Mouse (Mus musculus) MN1 (cell line): ENCODE measurements at regions not wholly inside any gene's neighbourhood (a gene's known extent, or its start where the extent isn't known, plus 50 kb on each side); places are given as distances from the start of the nearest gene placed in this dataset.

Experiments
- DNase-seq: peaks from one replicate; pipeline ENCODE4 v3.0.0-alpha.2; 2016; ENCODE audit warnings: low spot score

DNA sequence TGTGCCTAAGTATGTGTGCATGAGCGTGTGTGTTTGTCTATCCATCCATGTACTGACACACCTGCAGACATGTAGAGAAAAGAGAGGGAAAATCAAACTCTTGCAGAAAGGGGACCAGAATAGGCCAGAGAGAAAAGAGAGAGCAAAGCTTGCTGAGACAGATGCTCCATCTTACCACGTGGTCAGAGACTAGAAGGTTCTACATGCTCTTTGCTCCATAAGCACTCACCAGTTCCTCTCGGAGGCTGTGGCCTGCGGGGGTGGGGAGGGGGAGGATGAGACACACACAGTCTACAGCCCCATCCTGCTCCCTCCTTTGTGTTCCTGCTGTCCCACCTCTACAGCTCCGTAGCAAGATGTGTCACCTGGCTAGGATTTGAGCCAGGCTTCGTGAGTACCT, 119.7 kb upstream of the Rreb1 start:
- no peak for DNase-seq

GRCm38 (mm10) chr13:37660083-37660482, 118.1 kb upstream of the Rreb1 start:
- DNase-seq: no peak

DNA sequence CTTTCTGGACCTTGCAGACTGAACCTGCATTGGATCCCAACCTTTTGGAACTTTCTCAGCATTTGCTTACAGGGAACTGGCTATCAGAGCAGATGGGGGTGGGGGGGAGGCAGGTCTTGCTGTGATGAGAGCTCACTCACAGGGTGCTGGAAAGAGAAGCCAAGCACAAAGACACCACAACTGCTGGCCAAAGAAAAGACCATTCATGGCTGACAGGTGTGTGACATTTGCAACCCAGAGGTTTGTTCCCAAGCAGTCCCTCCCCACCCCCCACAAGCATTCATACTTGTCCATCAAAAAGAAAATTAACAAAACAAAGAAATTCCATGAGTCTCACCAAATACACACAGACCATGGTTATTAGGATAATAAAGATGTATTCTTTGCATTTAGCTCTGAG, 117.5 kb upstream of the Rreb1 start:
- DNase-seq: no peak

GRCm38 (mm10) chr13:37664116-37664515, 114.1 kb upstream of the Rreb1 start:
- no peak for DNase-seq

DNA sequence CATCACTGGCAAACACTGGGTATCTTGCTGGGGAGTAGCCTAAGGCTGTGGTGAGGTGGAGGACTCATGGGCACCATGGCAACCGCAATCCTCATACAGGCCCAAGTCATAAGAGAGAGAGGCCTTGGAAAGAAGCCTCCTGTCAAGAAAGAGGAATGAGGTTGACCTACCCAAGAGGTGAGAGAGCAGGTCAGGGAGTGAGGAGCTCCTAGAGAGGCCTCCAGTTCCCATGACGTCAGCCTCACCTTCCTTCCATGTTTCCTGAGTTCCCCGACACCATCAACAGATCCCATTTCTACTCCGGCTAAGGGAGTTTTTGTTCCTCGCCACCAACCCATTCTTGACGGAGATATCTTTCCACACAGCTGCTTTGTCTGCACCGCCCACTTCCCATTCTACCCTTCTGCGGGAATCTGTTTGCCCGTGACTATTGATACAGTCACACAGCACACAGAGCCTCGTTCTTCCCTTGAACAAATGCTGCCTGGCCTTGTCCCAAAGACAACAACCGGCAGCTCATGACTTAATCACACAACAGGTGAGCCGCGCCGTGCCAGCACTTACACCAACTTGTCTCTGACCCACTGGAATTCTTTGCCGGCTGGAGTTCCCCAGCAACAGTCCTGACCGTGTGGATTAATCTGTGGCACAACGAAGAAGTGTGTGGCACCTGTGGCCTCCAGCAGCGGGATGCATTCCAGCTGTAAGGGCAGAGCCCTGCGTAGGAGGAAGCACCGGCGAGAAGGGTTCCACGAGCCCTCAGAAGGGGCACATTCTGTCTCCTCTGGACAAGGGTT, 111.8 kb upstream of the Rreb1 start:
- no peak for DNase-seq

DNA sequence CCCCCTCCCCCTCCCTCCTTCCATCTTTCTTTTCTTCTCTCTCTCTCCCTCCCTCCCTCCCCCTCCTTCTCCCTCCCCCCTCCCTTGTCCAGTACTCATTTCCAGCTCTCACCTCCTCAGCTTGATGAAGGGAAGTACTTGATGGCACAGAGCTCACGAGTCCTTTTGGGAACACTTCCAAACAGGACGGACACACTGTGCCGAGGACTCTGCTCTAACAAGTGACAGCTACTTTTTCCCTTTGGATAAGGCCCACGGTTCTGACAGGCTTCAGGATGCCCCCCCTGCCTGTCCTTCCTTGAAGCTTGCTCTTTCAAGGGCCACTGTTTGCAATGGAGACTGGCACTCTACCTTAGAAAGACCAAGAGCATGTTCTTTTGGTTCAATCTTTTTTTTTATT, 110.8 kb upstream of the Rreb1 start:
- DNase-seq: no peak

DNA sequence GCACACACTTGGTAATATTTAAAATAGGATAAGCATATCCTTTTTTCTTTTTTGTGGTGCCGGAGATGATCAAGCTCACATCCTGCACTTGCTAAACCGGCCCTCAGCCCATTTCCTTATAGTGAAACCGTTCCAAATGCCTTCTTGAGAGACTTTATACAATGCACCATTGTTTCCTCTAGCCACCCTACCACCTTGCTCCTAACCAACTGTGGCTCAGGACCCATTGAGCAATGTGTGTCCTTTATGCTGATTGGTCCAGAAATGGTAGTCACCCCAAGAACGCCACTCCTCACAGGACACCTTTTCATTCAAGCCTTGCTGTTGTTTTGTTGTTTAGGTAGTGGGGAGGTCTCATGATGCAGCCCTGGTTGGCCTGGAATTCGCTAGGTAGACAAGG, 110.3 kb upstream of the Rreb1 start:
- no peak for DNase-seq

GRCm38 (mm10) chr13:37671109-37671508, 107.1 kb upstream of the Rreb1 start:
- no peak for DNase-seq

- no peak for DNase-seq
These were observed 103.4 kb upstream of the Rreb1 start for GRCm38 (mm10) chr13:37674676-37675350.

DNA sequence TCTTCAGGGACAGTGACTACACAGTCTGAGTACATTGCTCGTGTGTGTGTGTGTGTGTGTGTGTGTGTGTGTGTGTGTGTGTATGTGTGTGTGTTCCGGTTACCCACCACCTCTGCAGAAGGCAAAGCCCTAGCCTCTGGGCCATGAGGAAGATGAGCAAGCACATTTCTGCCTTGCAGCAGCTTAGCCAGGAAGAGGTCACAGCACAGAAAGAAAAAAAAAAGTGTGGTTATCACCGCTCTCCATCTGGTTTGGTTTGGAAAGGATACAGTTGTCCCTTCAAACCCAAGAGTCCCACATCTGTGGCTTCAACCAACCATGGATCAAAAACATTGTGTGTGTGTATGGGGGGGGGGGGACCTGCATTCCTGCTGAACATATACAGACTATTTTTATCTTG, 102.5 kb upstream of the Rreb1 start:
- no peak for DNase-seq

- no peak for DNase-seq
These were observed 101.3 kb upstream of the Rreb1 start for GRCm38 (mm10) chr13:37676912-37677311.

DNA sequence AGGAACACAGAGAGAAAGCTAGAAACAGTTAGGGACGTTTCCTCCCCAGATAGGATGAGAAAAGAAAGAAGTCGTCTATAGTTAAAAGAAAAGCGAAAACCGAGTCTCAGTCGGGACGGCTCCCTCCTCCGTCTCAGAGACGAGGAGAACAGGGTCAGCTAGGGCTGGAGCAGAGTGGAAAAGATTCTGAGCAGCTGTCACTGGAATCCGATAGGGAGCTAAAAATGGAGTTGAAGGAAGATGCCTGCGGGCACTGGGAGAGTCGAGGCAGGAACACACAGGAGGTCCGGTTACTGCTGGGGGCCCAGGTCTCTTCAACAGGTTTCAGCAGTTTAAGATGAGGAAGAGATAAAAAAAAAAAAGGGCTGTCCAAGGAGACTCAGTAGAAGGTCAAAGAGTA, 99.9 kb upstream of the Rreb1 start:
- DNase-seq: no peak

- DNase-seq: no peak
These were observed 99.4 kb upstream of the Rreb1 start for GRCm38 (mm10) chr13:37678772-37679171.

DNA sequence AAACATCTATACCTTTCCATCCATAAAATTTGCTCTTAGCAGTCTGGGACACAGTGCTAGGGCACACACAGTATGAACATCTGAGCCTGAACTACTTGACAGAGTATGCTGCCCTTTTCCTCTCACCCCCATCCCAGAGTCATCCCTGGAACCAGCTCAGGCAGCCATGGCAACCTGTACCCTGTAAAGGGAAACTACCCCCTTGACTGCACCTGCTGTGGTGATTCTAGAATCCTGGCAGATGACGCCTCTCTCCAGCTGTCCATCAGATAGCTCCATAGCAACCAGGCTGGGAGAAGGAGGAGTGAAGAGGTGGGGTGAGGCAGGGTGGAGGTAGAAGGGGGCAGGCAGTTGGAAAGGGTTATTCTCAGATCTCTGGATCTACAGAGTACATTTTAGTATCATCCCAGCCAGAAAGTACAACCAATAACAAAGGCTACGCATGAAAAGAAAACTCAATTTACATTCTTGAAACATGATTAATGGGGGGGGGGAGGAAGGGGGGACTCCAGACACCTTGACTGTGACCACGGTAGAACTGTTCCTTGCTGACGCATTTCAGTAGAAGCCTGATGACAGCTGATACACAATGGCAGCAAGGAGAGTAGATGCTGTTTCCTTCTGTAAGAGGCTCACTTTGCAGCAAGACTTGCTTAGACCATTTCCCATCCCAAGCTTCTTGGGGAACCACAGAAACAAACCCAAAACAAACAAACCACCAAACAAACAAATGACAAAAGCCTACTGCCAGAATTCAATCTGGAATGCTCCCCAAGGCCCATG, 97.2 kb upstream of the Rreb1 start:
- peak; percentile 11 for DNase-seq

DNA sequence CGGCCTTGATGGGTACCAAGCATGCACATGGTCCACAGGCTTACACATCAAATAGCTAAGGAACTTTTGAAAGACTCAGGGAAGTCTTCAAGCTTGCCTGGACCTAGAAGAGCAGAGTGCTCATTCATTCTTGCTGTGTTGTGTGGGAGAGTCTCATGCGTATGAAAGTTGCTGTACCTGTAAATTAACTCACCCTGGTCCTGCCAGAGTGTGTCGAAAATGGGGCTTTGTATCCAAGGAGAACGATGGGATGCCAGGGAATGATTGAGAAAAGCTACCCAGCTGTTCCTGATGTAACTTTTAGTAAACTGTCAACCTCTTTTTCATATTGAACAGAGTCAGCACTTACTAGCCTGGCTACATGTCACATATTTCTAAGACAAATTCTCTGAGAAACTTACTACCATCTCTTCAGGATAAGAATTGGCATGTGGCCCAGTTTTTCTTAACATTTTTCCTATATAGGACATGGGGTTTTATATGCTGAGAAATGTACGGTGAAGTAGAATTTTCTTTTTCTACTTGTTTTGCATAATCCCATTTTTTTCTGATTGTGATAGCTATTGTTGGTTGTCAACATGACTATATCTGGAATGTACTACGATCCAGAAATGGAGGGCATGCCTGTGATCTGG, 95.0 kb upstream of the Rreb1 start:
- DNase-seq: no peak

- DNase-seq: no peak
These were observed 92.6 kb upstream of the Rreb1 start for GRCm38 (mm10) chr13:37685617-37686016.

DNA sequence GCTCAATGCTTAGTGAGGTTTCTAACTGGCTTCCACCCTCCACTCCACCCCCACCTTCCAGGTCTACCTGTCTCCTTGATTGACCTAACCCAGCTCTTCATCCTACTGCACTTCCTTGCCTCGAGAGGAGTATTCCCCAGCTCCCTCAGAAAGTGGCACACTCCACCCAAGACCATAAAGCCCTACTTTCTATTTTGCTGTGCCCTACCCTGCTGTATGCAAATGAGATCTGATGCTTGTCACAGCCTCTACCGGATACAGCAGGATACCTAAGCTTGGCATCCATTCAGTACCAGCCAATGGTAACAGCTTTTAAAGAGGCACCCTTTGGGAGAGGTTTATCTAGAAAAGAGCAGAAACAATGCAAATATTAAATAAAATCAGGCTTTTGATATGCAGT, 92.1 kb upstream of the Rreb1 start:
- DNase-seq: no peak

- no peak for DNase-seq
These were observed 88.9 kb upstream of the Rreb1 start for GRCm38 (mm10) chr13:37689127-37689777.

- DNase-seq: no peak
These were observed 86.2 kb upstream of the Rreb1 start for GRCm38 (mm10) chr13:37691855-37692445.

DNA sequence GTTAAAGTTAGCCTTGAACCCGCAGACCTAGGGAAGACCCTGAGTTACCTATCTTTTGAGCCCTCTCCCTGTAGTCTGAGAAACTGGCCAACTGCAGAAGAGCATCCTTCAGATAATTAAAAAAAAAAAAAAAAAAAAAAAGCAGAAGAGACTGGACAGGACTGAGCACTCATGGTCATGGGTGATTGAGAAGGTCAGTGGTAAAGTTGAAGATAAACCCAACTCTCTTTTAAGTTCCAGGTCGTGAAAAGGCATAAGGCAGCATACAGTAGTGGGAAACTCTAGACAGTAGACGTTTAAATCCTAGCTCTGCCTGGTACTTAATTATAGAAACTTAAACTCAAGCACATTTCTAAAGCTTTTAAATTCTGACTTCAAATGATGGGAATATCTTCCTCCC, 84.6 kb upstream of the Rreb1 start:
- DNase-seq: no peak

GRCm38 (mm10) chr13:37704475-37704874, 73.7 kb upstream of the Rreb1 start:
- DNase-seq: no peak

DNA sequence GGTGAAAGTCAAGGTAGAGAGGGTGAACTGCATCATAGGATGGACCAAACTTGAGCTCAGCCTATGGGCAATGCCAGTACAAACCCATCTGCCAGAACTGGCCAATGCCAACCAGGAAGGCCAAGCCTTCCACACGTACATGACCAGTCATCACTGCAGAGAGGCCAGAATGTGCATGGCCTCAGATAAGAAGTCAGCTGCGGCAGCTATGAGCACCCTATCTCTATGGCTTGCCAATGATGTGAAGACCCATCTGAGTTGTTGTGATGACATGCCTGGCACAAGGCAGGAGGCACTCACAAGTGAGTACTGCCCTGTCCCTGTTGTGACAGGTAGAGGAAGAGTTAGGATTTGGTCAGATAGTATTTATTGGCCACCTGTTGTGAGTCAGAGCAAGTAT, 72.7 kb upstream of the Rreb1 start:
- no peak for DNase-seq
